Mouse (Mus musculus) spleen, postnatal 4 days (tissue): ENCODE data around the gene Rbm25.

Source experiments
- DNase-seq, 2 experiments: peaks; one replicate each; pipeline ENCODE4 v3.0.0; 2022; ENCODE audit warnings: low spot score in 2 of 2

Gene Rbm25

GRCm38 (mm10) chr12:83726510-83727308, 95.7 kb downstream of the Rbm25 start:
- no peak for DNase-seq

DNA sequence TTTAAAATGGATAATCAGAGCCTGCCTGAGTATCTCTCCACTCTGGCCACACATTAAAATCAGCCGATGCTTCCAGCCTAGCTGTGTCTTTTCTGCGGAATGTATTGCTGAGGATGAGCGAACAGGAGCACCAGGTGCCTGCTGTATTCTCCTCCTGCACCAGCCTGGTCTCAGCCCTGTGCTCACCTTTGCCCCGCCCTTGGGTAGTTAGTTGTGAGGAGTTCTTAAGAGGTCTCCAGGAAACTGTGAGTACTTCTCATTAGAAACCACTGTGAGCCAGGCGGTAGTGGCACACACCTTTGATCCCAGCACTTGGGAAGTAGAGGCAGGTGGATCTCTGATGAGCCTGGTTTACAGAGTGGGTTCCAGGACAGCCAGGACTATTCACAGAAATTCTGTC, 101.2 kb downstream of the Rbm25 start:
- DNase-seq, result no peak
